Mouse (Mus musculus) cerebellum, postnatal 10 days (tissue): ENCODE results near the gene Lypd6b.

ENCODE experiments used
- DNase-seq, 2 experiments: peaks; one replicate each; pipeline ENCODE4 v3.0.0; 2021; ENCODE audit warnings: mixed read lengths in 2 of 2

The Lypd6b gene

GRCm38 (mm10) chr2:49952632-49953293 is 165.3 kb downstream of the Lypd6b start:
- DNase-seq = no peak

GRCm38 (mm10) chr2:49957449-49957848 is 170.0 kb downstream of the Lypd6b start:
- DNase-seq = peak; percentile 8 to 9

GRCm38 (mm10) chr2:49961991-49962390 is 174.5 kb downstream of the Lypd6b start:
- DNase-seq = no peak

GRCm38 (mm10) chr2:49964899-49965298 is 177.4 kb downstream of the Lypd6b start:
- DNase-seq = no peak

GRCm38 (mm10) chr2:49967748-49968147 is 180.3 kb downstream of the Lypd6b start:
- DNase-seq = no peak

GRCm38 (mm10) chr2:49970990-49971389 is 183.5 kb downstream of the Lypd6b start:
- DNase-seq = no peak

GRCm38 (mm10) chr2:49978606-49979005 is 191.1 kb downstream of the Lypd6b start:
- DNase-seq = no peak

GRCm38 (mm10) chr2:49979991-49980390 is 192.5 kb downstream of the Lypd6b start:
- no peak for DNase-seq

- DNase-seq = peak; percentile 82 to 83
These were observed 195.5 kb downstream of the Lypd6b start for GRCm38 (mm10) chr2:49983021-49983420.

- no peak for DNase-seq
These were observed 197.3 kb downstream of the Lypd6b start for GRCm38 (mm10) chr2:49984780-49985179.

GRCm38 (mm10) chr2:49995841-49996240 is 208.4 kb downstream of the Lypd6b start:
- no peak for DNase-seq

- DNase-seq = no peak
These were observed 209.7 kb downstream of the Lypd6b start for GRCm38 (mm10) chr2:49997216-49997615.
